Mouse (Mus musculus): Measurements from ENCODE around the gene Ubr4. TPM values are rescaled to one million over a fixed set of nuclear protein-coding genes. Genes with fewer than 3 reads are reported as not detected.

Gene Ubr4
- polyA plus RNA-seq, 1 experiment, result 78.1 TPM

DNA sequence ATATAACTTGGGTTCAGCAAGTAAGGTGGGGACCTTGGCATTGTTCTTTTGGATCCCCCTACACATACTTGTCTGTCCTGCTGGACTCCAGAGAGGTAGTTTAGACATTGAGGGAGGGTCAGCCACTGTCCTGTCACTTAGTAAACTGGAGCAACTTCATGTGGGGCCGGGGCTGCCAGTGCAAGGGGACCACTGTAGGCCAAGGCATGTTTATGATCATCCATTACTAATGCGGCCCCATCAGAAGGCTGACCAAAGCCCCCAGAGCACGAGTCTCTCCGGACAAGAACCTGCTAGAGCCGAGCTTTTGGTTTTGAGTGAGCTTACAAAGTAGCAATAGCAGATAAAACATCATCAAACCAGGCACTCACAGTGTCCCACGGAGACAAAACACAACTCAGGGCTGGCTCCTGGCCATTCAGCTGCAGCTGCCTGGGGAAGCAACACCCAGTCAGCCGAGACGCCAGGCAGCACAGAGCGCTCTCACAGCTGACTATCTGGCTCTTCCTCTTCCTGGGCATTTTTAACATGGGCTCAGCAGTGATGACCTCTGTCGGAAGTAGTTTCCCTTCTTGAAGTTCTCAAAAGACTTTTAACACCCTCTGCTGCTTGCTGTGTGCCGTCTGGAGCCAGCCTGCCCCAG lies 138.1 kb downstream of the Ubr4 start:
- Histone ChIP-seq H3K4me3 (ENCODE audit: insufficient read depth, poor library complexity, severe bottlenecking) (no peak overlapping the region), H3K79me3 (ENCODE audit: low read depth) (no peaks in the 10 kb centered on the region), H3ac (ENCODE audit: control insufficient read depth, insufficient read length, low read depth) (no peak overlapping the region), H3K27me3 (ENCODE audit: control insufficient read depth, insufficient read depth, insufficient read length) (no peaks in the 10 kb centered on the region), H3K36me3 (ENCODE audit: control insufficient read depth, insufficient read depth) (peaks cover 38% of the 10 kb centered on the region), H3K79me2 (ENCODE audit: control insufficient read depth, insufficient read depth) (no peaks in the 10 kb centered on the region)
- TF ChIP-seq CEBPB (IDR thresholded peaks at IDR 0.05; ENCODE audit: low read depth), result no peak
- no peak for TF ChIP-seq USF1 (IDR thresholded peaks at IDR 0.05; ENCODE audit: low read depth)
- no peak for TF ChIP-seq MYOG (IDR thresholded peaks at IDR 0.05; ENCODE audit: control insufficient read depth, extremely low read depth, insufficient read length)
- no peak for TF ChIP-seq CTCF (IDR thresholded peaks at IDR 0.05; ENCODE audit: control insufficient read depth, insufficient read depth, insufficient read length)
- no peak for TF ChIP-seq FOSL1 (IDR thresholded peaks at IDR 0.05; ENCODE audit: insufficient read depth, low read length, poor library complexity, severe bottlenecking)
- no peak for TF ChIP-seq MYOD1 (IDR thresholded peaks at IDR 0.05; ENCODE audit: control insufficient read depth, insufficient read length, low read depth)
- no peak for TF ChIP-seq MAX (IDR thresholded peaks at IDR 0.05)

GRCm38 (mm10) chr4:139491541-139492170 lies 139.2 kb downstream of the Ubr4 start:
- no peaks in the 10 kb centered on the region for H3K79me3 ChIP-seq (ENCODE audit: low read depth)
- H3K4me3 ChIP-seq (ENCODE audit: insufficient read depth, poor library complexity, severe bottlenecking), result no peak overlapping the region
- H3ac ChIP-seq (ENCODE audit: control insufficient read depth, insufficient read length, low read depth), result no peak overlapping the region
- no peaks in the 10 kb centered on the region for H3K27me3 ChIP-seq (ENCODE audit: control insufficient read depth, insufficient read depth, insufficient read length)
- no peaks in the 10 kb centered on the region for H3K79me2 ChIP-seq (ENCODE audit: control insufficient read depth, insufficient read depth)
- H3K36me3 ChIP-seq (ENCODE audit: control insufficient read depth, insufficient read depth), result peaks cover 34% of the 10 kb centered on the region
- TF ChIP-seq CEBPB (IDR thresholded peaks at IDR 0.05; ENCODE audit: low read depth) (no peak), MYOG (IDR thresholded peaks at IDR 0.05; ENCODE audit: control insufficient read depth, extremely low read depth, insufficient read length) (no peak), MAX (IDR thresholded peaks at IDR 0.05) (no peak), FOSL1 (IDR thresholded peaks at IDR 0.05; ENCODE audit: insufficient read depth, low read length, poor library complexity, severe bottlenecking) (no peak), USF1 (IDR thresholded peaks at IDR 0.05; ENCODE audit: low read depth) (no peak), MYOD1 (IDR thresholded peaks at IDR 0.05; ENCODE audit: control insufficient read depth, insufficient read length, low read depth) (no peak), CTCF (IDR thresholded peaks at IDR 0.05; ENCODE audit: control insufficient read depth, insufficient read depth, insufficient read length) (no peak)

- Histone ChIP-seq H3K4me3 (ENCODE audit: insufficient read depth, poor library complexity, severe bottlenecking) (no peak overlapping the region), H3K79me3 (ENCODE audit: low read depth) (no peaks in the 10 kb centered on the region), H3K79me2 (ENCODE audit: control insufficient read depth, insufficient read depth) (no peaks in the 10 kb centered on the region), H3K27me3 (ENCODE audit: control insufficient read depth, insufficient read depth, insufficient read length) (no peaks in the 10 kb centered on the region), H3K36me3 (ENCODE audit: control insufficient read depth, insufficient read depth) (peaks cover 32% of the 10 kb centered on the region), H3ac (ENCODE audit: control insufficient read depth, insufficient read length, low read depth) (no peak overlapping the region)
- TF ChIP-seq CEBPB (IDR thresholded peaks at IDR 0.05; ENCODE audit: low read depth) (no peak), USF1 (IDR thresholded peaks at IDR 0.05; ENCODE audit: low read depth) (no peak), CTCF (IDR thresholded peaks at IDR 0.05; ENCODE audit: control insufficient read depth, insufficient read depth, insufficient read length) (no peak), MAX (IDR thresholded peaks at IDR 0.05) (no peak), MYOG (IDR thresholded peaks at IDR 0.05; ENCODE audit: control insufficient read depth, extremely low read depth, insufficient read length) (no peak), MYOD1 (IDR thresholded peaks at IDR 0.05; ENCODE audit: control insufficient read depth, insufficient read length, low read depth) (no peak), FOSL1 (IDR thresholded peaks at IDR 0.05; ENCODE audit: insufficient read depth, low read length, poor library complexity, severe bottlenecking) (no peak)
Observed at GRCm38 (mm10) chr4:139492258-139492833, 139.9 kb downstream of the Ubr4 start.

DNA sequence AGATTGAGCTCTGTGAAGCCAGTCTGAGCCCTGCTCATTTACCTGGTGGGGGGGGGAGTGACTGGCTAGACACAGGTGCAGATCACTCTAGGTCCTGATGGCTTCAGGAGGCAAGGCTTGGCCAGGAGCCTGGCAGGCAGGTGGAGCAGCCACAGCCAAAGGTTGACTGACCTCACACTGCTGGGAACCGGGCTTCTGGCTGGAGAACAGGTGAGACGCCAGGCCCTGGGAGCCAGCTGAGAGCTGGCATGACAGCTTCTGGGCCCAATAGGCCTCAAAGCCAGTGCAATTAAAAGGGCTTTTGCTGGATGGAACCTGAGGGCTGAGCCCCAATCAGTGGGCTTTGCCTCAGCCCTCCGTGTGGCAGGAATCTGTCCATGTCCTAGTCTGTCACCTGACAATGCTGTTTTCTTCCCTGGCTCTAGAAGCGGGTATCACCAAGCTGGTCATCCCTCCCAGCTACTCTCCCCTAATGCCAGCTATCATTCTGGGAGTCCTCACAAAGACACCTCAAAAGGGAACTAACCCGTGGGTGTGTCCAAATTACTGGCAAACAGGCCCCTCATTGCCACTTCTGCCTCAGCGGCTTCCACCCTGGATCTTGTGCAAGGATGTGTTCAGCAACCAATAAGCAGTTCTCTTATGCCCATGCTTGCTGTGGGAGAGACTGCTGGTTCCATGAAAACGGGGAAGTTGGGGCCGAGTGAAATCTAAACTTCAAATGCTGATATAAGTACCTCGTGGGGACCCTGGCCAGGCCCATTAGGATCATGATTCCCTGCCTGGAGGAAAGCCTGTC lies 141.0 kb downstream of the Ubr4 start:
- Histone ChIP-seq H3ac (ENCODE audit: control insufficient read depth, insufficient read length, low read depth) (no peak overlapping the region), H3K36me3 (ENCODE audit: control insufficient read depth, insufficient read depth) (peaks cover 23% of the 10 kb centered on the region), H3K79me2 (ENCODE audit: control insufficient read depth, insufficient read depth) (no peaks in the 10 kb centered on the region), H3K4me3 (ENCODE audit: insufficient read depth, poor library complexity, severe bottlenecking) (no peak overlapping the region), H3K79me3 (ENCODE audit: low read depth) (no peaks in the 10 kb centered on the region), H3K27me3 (ENCODE audit: control insufficient read depth, insufficient read depth, insufficient read length) (no peaks in the 10 kb centered on the region)
- TF ChIP-seq FOSL1 (IDR thresholded peaks at IDR 0.05; ENCODE audit: insufficient read depth, low read length, poor library complexity, severe bottlenecking) (no peak), USF1 (IDR thresholded peaks at IDR 0.05; ENCODE audit: low read depth) (no peak), MAX (IDR thresholded peaks at IDR 0.05) (no peak)

DNA sequence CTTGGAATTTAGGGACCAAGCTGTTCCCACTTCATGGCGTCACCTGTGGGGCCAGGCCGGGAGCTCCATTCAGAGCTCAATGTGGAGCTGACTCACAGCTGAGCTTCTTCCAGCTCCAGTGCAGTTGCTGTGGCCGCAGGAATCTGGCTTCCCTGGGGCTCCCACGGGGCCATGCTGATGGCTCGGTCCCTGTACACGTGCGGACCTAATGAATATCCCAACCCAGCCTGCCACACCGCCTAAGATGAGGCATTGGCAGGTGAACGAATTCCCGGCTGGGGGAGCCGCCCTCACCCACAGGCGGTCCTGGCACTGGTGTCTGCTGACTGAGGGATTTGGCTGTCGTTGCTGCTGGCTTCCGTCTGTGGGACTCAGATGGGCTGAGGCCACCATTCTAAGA lies 148.4 kb downstream of the Ubr4 start:
- H3K79me3 ChIP-seq (ENCODE audit: low read depth), result no peaks in the 10 kb centered on the region
- no peak for TF ChIP-seq CEBPB (IDR thresholded peaks at IDR 0.05; ENCODE audit: low read depth)
- no peak for TF ChIP-seq USF1 (IDR thresholded peaks at IDR 0.05; ENCODE audit: low read depth)
- TF ChIP-seq MYOD1 (IDR thresholded peaks at IDR 0.05; ENCODE audit: control insufficient read depth, insufficient read length, low read depth), result peak; percentile 56
- TF ChIP-seq MAX (IDR thresholded peaks at IDR 0.05), result peak; percentile 79
- no peak overlapping the region for H3ac ChIP-seq (ENCODE audit: control insufficient read depth, insufficient read length, low read depth)
- no peak overlapping the region for H3K4me3 ChIP-seq (ENCODE audit: insufficient read depth, poor library complexity, severe bottlenecking)
- H3K36me3 ChIP-seq (ENCODE audit: control insufficient read depth, insufficient read depth), result no peaks in the 10 kb centered on the region
- no peaks in the 10 kb centered on the region for H3K79me2 ChIP-seq (ENCODE audit: control insufficient read depth, insufficient read depth)
- no peaks in the 10 kb centered on the region for H3K27me3 ChIP-seq (ENCODE audit: control insufficient read depth, insufficient read depth, insufficient read length)

Measured in C2C12 (cell line).